Mouse (Mus musculus): Measurements from ENCODE around the gene B3gnt9. TPM values are rescaled to one million over a fixed set of nuclear protein-coding genes. Genes with fewer than 3 reads are reported as not detected.

The B3gnt9 gene
- polyA plus RNA-seq, 1 experiment from 2014 or later: 14.7 TPM

- no peaks in the 10 kb centered on the region for H3K27me3 ChIP-seq (ENCODE audit: control insufficient read depth, insufficient read depth, low read length)
- peak; percentile 92 for ATAC-seq (ENCODE audit: low FRiP score, low TSS enrichment)
- H3K9me3 ChIP-seq (ENCODE audit: control insufficient read depth, low read length): no peaks in the 10 kb centered on the region
- peak; percentile 95 for DNase-seq (ENCODE audit: low spot score)
- peak within 1 kb of the TSS; percentile 83 for H3K27ac ChIP-seq (replicated peaks)
- peaks cover 5% of the 10 kb centered on the region; the same call in 1 of the 2 replicates for H3K4me1 ChIP-seq (replicated peaks; ENCODE audit: control insufficient read depth, insufficient read depth)
- TF ChIP-seq CTCF (IDR thresholded peaks at IDR 0.05; ENCODE audit: low read depth): no peak
- TF ChIP-seq EP300 (optimal IDR thresholded peaks at IDR 0.05): no peak
- peak within 1 kb of the TSS; percentile 86 for H3K4me2 ChIP-seq (replicated peaks; ENCODE audit: low read depth)
- H3K9ac ChIP-seq (ENCODE audit: low read length): peak within 1 kb of the TSS; percentile 94
- peak within 1 kb of the TSS; percentile 94 for H3K4me3 ChIP-seq (ENCODE audit: low read depth, low read length)
- WGBS: 1% methylated on average over 53 of the region's 58 CpGs
- H3K36me3 ChIP-seq (ENCODE audit: control insufficient read depth, insufficient read depth, low read length): peaks cover 13% of the 10 kb centered on the region
These were observed 42.7 kb upstream of the B3gnt9 start, which contains the start of gene E2f4 for GRCm38 (mm10) chr8:105297511-105298192. Gene E2f4, plus strand, starts transcription at chr8:105297663.

GRCm38 (mm10) chr8:105295895-105296573 is 41.1 kb upstream of the B3gnt9 start, which contains the start of gene Exoc3l:
Gene Exoc3l, minus strand, starts transcription at chr8:105296101.
- Histone ChIP-seq H3K4me2 (replicated peaks; ENCODE audit: low read depth) (peak within 1 kb of the TSS; percentile 86; the same call in 1 of the 2 replicates), H3K36me3 (ENCODE audit: control insufficient read depth, insufficient read depth, low read length) (peaks cover 6% of the 10 kb centered on the region; the same call in 1 of the 2 replicates), H3K27me3 (ENCODE audit: control insufficient read depth, insufficient read depth, low read length) (no peaks in the 10 kb centered on the region), H3K4me3 (ENCODE audit: low read depth, low read length) (no peak within 1 kb of the TSS; the same call in 1 of the 2 replicates), H3K9me3 (ENCODE audit: control insufficient read depth, low read length) (no peaks in the 10 kb centered on the region), H3K9ac (ENCODE audit: low read length) (no peak within 1 kb of the TSS), H3K27ac (replicated peaks) (no peak within 1 kb of the TSS), H3K4me1 (replicated peaks; ENCODE audit: control insufficient read depth, insufficient read depth) (peaks cover 5% of the 10 kb centered on the region; the same call in 1 of the 2 replicates)
- DNase-seq (ENCODE audit: low spot score) (no peak), ATAC-seq (ENCODE audit: low FRiP score, low TSS enrichment) (no peak)
- WGBS: 57% methylated on average over 11 of the region's 11 CpGs
- TF ChIP-seq CTCF (IDR thresholded peaks at IDR 0.05; ENCODE audit: low read depth): no peak
- TF ChIP-seq EP300 (optimal IDR thresholded peaks at IDR 0.05): no peak

GRCm38 (mm10) chr8:105295256-105295655 is 40.3 kb upstream of the B3gnt9 start:
- no peaks in the 10 kb centered on the region for H3K27me3 ChIP-seq (ENCODE audit: control insufficient read depth, insufficient read depth, low read length)
- peaks cover 5% of the 10 kb centered on the region; the same call in 1 of the 2 replicates for H3K36me3 ChIP-seq (ENCODE audit: control insufficient read depth, insufficient read depth, low read length)
- no peaks in the 10 kb centered on the region for H3K9me3 ChIP-seq (ENCODE audit: control insufficient read depth, low read length)
- no peak overlapping the region for H3K9ac ChIP-seq (ENCODE audit: low read length)
- H3K4me1 ChIP-seq (replicated peaks; ENCODE audit: control insufficient read depth, insufficient read depth): peaks cover 5% of the 10 kb centered on the region; the same call in 1 of the 2 replicates
- no peak overlapping the region for H3K4me3 ChIP-seq (ENCODE audit: low read depth, low read length)
- DNase-seq (ENCODE audit: low spot score) (no peak), ATAC-seq (ENCODE audit: low FRiP score, low TSS enrichment) (no peak)
- H3K27ac ChIP-seq (replicated peaks): no peak overlapping the region
- TF ChIP-seq CTCF (IDR thresholded peaks at IDR 0.05; ENCODE audit: low read depth) (no peak), EP300 (optimal IDR thresholded peaks at IDR 0.05) (no peak)
- 66% methylated on average over 11 of the region's 11 CpGs for WGBS
- no peak overlapping the region for H3K4me2 ChIP-seq (replicated peaks; ENCODE audit: low read depth)

GRCm38 (mm10) chr8:105294776-105295175 is 39.8 kb upstream of the B3gnt9 start:
- H3K9me3 ChIP-seq (ENCODE audit: control insufficient read depth, low read length): no peaks in the 10 kb centered on the region
- no peaks in the 10 kb centered on the region for H3K27me3 ChIP-seq (ENCODE audit: control insufficient read depth, insufficient read depth, low read length)
- TF ChIP-seq CTCF (IDR thresholded peaks at IDR 0.05; ENCODE audit: low read depth) (no peak), EP300 (optimal IDR thresholded peaks at IDR 0.05) (no peak)
- WGBS: 63% methylated on average over 9 of the region's 9 CpGs
- DNase-seq (ENCODE audit: low spot score): no peak
- H3K4me2 ChIP-seq (replicated peaks; ENCODE audit: low read depth): no peak overlapping the region
- H3K27ac ChIP-seq (replicated peaks): no peak overlapping the region
- no peak for ATAC-seq (ENCODE audit: low FRiP score, low TSS enrichment)
- no peak overlapping the region for H3K9ac ChIP-seq (ENCODE audit: low read length)
- H3K4me3 ChIP-seq (ENCODE audit: low read depth, low read length): no peak overlapping the region
- H3K4me1 ChIP-seq (replicated peaks; ENCODE audit: control insufficient read depth, insufficient read depth): peaks cover 9% of the 10 kb centered on the region
- H3K36me3 ChIP-seq (ENCODE audit: control insufficient read depth, insufficient read depth, low read length): peaks cover 3% of the 10 kb centered on the region; the same call in 1 of the 2 replicates

- Histone ChIP-seq H3K36me3 (ENCODE audit: control insufficient read depth, insufficient read depth, low read length) (no peaks in the 10 kb centered on the region), H3K27ac (replicated peaks) (no peak overlapping the region), H3K4me1 (replicated peaks; ENCODE audit: control insufficient read depth, insufficient read depth) (peaks cover 8% of the 10 kb centered on the region), H3K27me3 (ENCODE audit: control insufficient read depth, insufficient read depth, low read length) (no peaks in the 10 kb centered on the region), H3K9me3 (ENCODE audit: control insufficient read depth, low read length) (no peaks in the 10 kb centered on the region), H3K4me3 (ENCODE audit: low read depth, low read length) (no peak overlapping the region), H3K4me2 (replicated peaks; ENCODE audit: low read depth) (no peak overlapping the region), H3K9ac (ENCODE audit: low read length) (no peak overlapping the region)
- no peak for ATAC-seq (ENCODE audit: low FRiP score, low TSS enrichment)
- 69% methylated on average over 19 of the region's 19 CpGs for WGBS
- no peak for DNase-seq (ENCODE audit: low spot score)
- TF ChIP-seq EP300 (optimal IDR thresholded peaks at IDR 0.05): no peak
- TF ChIP-seq CTCF (IDR thresholded peaks at IDR 0.05; ENCODE audit: low read depth): no peak
These were observed 38.5 kb upstream of the B3gnt9 start for GRCm38 (mm10) chr8:105293405-105293804.

All from stomach, postnatal 0 days (tissue).